Mouse (Mus musculus) monocyte, adult 2 months (primary cell): Measurements from ENCODE around the gene Lhfpl5.
"Not testable (repeated sequence)": the region's sequence is repeated elsewhere in the genome, so short reads cannot be mapped to it uniquely, and the experiment has no call there.

Source experiments
- DNase-seq, 2 experiments: peaks; one replicate each; pipeline ENCODE4 v3.0.0; 2022; ENCODE audit warnings: low spot score in 2 of 2, low read depth in 1 of 2

The Lhfpl5 gene

DNA sequence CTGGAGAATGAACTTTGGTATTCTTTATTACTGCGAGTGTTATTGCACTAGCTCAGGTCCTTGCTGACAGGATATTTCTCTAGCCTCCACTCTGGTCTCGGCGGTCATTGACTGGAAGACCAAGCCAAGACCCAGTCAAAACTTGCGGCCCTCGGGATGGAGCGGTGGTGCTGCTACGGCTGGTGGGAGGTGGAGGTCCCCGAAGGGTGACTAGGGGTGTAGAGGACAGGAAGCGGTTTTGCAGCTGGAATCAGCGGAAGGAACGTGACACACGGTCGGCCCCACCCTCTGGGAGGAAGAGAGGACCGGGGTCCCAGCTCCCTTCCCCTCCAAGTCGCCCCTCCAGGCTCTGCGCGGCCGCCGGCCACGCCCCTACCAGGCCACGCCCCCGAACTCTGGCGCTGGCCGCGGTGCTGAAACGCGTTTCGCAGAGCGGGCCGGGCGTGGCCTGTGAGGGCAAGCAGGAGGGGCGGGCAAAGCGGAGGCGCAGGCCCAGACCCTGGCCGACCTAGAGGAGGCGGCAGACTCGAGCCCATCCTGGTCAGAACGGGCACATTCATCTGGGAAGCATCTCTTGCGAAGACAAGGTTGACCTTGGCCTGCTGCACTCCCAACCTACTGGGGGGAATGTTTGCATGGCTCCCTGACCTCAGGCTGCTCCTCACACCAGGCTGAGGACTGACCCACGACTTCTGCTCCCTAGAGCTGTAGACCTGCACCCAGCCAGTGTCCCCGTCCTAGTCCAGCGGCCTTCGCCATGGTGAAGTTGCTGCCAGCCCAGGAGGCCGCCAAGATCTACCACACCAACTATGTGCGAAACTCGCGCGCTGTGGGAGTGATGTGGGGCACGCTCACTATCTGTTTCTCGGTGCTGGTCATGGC lies at the start of gene Lhfpl5:
Gene Lhfpl5, plus strand, starts transcription at position 398 of the 882 bp plus-strand sequence.
- DNase-seq: no peak

DNA sequence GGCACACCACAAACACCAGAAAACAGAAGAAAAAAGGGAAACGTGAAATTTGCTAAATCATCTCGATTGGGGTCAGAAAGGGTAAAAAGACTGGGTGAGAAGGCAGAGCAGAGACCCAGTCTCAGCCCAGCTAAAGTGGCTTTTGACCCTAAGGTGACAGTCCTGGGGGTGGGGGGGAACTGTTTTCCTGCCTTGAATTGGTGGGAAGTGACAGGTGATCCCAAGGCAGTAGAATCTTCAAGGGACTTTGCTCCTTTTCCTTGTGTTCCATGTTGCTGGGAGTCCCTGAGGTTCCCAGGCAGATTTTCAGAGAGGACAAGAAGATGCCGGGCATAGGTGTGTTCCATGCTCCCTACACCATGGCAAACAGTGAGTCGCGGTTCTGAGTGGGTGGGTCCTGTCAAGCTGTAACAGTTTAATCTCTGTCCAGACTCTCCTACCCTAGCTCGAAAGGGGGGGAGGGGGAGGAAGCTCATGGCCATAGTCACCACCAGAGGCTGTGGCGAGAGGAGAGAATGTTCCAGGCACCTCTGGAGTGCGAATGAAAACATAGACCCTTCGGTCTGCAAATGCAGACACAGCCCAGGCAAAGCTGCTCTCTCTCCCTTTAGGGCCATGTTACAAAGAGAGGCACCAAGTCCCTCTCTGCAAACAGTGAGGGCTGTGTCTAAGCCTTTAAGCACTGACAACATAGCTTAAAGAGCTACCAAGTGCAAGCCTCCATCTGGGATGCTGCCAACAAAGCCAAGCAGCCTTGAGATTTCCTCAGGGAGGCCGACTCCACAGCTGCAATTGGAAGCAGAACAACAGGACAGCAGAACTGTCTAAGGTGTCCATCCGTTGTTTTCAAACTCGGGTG lies 48.0 kb upstream of the Lhfpl5 start:
- no peak for DNase-seq

DNA sequence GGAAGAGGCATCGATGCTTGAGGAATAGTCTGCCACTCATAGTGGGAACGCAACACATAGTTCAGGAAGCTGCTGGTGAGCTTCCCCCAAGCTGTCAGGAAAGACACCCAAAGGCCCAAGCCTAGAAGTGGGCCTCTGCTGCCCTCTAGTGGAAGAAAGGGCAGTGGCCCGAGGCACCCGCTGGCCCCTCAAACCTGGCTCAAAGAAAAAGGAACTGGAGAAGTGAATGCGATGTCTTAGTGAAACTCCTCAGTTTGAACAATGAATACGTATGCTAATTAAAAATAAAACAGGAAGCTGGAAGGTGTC lies 47.4 kb upstream of the Lhfpl5 start:
- DNase-seq: peak; percentile 70 to 78

DNA sequence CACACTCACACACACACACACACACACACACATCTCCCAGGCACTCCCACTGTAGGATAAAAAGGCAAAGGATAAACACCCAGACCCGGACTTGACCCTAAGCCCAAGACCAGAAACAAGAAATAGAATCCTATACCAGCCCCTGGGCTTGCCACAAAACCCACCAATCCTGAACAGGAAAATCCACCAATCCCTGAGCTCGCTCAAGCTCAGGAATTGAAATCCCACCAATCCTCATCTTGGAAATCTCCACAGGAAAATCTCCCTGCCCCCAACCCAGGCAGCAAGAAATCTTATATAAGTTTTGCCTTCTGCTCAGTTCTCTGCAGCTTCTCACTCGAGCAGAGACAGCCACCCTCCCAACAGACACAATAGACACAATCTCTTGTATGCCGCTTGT lies 46.3 kb upstream of the Lhfpl5 start:
- DNase-seq: no peak

DNA sequence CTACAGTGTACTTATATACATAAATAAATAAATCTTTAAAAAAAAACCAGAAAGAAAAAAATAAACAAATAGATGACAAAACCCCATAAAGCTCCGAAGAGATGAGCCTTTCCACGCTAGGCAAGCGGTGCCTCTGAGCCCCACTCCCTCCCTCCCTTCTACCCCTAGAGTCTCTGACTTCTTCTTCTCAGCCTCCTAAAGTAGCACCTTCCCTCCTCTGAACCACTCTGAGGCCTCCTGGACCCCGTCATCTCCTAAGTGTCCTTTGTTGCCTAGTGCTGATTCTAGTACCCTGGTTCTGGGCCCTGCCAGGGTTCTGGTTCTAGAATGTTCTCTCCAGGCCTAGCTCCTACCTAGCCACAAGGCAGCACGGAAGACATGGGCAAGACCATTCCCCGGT lies 44.9 kb upstream of the Lhfpl5 start, which contains the start of gene Armc12:
Gene Armc12, plus strand, starts transcription at position 301 of the 400 bp plus-strand sequence.
- DNase-seq: no peak

DNA sequence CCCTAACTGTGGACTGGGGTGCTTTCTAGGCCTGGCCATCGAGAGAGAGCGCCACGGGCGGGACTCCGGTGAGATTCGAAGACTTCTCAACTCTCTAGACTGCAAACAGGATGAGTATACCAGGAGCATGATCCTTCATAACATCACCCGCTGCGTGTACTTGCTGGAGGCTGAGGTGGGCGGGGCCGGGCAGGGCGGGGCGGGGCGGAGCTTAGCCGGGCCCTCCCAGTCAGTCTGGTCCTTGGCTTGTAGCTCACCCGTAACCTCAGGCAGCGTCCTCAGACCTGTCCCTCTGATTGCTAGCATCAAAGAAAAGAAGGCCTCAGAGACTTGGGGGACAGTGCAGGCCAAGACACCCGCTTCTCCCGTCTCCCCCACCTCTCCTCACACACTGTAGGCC lies 43.5 kb upstream of the Lhfpl5 start:
- no peak for DNase-seq

DNA sequence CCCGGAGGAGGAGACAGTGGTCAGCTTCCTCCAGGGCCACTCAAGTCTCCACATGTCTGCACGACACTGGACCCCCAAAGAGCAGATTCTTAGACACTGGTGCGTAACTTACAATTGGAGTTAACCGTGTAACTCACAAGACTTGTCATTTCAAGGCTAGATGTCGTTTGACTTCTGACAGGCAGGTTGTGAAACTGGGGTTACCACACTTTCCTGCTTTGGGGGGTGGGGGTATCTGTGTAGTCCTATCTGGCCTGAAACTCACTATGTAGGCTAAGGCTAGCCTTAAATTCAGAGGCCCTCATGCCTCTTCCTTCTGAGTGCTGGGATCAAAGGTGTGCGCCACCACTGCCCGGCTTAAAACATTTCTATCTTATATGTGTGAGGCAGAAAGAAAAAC lies 42.9 kb upstream of the Lhfpl5 start:
- no peak for DNase-seq

DNA sequence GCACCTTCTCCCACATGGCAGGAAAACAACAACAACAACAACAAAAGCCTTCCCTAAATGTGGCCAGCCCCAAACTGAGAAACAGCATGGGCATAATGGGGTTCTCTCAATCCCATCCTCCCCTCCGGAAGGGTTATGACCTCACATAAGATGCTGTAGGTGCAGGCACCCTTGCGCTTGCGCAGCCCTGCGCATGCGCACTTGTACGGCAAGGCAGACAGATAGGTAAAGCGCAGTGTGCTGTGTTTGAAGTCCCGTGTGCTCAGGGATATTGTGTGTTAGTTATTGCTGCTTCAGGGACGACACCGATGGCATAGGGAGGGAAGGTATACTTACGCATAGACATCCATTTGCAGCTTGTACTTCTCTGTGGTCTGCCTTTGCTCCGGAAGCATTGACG lies 42.1 kb upstream of the Lhfpl5 start:
- DNase-seq: no peak

DNA sequence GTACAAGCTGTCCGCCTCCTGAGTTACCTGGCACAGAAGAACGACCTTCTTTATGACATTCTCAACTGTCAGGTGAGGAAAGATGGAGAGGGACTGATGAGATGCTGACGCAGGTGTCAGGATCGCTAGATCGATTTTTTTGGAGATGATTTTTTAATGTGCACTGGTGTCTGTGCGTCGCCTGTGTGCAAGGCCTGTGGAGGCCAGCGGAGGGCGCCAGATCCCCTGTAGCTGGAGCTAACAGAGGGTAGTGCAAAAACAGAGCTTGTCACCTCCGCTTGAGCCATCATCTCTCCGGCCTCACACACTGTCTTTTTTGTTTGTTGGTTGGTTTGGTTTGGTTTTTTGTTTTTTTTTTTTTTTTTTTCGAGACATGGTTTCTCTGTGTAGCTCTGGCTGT lies 37.6 kb upstream of the Lhfpl5 start:
- no peak for DNase-seq

DNA sequence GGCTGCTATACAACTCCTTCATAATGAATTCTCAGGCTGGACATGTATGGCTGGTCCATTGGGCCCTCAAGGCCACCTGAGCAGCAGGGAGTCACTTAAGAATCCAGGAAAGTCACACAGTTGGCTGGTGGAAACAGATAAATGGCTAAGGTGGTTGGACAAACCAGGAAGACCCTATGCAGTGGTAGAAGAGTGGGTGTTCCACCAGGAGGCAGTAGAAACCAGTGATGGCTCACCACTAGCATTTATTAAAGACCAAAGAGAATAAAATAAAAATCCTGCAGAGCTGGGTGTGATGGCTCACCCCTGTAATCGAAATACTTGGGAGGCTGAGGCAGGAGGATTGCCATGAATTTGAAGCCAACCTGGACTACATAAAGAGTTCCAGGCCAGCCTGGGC lies 28.5 kb upstream of the Lhfpl5 start:
- no peak for DNase-seq

DNA sequence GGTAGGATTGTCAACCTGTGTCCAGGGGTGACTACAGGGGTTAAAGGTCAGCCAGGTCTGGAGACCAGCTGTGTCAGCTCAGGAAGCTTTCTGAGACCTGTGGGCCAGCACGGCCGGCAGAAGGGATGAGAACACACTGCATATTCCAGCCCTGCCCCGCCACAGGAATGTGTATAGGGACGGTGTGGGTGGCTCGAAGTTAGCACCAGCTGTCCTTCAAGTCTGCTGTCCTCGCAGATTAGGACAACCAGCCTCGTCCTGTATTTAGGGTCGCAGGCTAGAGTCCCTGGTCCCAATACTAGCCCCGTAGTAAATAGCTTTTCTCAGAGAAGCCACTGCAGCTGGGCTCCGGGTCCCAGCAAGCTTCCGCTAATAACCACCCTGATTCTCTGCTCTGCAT lies 26.9 kb upstream of the Lhfpl5 start:
- no peak for DNase-seq

DNA sequence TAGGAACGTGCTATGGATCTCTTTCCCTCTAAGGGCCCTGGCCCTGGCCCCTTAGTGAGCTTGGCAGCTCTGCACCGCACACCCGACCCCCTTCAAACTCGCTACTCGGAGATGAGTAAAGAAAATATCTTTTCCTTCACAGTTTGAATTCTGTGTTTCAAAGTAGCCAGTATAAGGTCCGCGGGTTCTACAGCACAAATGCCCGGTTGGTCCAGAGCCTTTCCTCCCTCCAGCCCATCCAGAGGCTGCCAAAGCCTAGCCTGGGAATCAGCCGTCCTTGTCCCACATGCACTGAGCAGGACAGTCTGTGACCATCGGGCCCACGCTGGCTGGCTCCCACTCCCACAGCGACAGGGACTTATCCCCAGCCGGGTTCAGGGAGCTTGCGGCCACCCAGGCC lies 26.3 kb upstream of the Lhfpl5 start, which contains the start of gene Clpsl2:
Gene Clpsl2, plus strand, starts transcription at position 301 of the 400 bp plus-strand sequence.
- DNase-seq: no peak

DNA sequence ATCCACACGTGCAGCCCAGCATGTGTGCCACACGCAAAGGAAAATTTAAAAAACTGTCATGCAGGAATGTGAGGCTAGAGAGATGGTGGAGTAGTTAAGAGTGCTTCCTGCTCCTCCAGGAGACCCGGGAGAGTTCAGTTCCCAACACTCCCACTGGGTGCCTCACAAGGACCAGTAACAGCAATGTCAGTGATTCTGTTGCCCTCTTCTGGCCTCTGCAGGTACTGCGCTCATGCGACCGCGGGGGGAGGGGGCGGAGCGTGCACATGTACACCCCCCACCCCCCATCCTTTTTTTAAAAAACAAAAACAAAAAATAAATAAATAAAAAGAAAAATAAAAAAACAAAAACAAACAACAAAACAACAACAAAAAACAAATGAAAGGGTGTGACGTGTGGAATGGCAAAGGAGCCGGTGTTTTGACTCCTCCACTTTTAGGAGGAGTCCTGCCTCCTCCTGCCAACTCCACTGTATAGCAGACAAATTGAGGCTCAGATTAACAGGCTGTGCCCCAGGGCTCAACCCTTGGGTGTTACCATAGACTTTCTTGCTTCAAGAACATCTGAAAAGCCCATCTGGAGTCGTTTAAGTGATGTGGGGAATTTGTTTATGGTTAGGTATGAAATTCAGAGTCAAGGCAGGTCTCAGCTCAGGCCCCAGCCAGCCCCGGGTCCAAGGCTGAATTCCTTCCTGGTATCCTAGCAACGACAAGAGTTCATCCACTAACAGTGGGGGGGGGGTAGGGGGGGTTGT lies 22.2 kb upstream of the Lhfpl5 start:
- DNase-seq: peak; percentile 19 to 46

DNA sequence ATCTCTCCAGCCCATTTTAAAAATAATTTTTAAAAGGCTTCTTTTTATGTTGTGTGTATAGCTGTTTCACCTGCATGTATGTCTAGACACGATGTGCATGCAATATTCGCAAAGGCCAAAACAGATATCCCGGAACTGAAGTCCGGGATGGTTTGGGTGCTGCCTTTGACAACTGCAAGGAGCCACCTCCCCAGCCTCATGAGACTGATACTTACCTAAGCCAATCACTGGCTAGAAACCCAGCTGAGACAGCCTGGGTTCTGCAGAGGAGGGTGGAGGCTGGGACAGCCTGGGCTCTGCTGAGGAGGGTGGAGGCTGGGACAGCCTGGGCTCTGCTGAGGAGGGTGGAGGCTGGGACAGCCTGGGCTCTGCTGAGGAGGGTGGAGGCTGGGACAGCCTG lies 21.4 kb upstream of the Lhfpl5 start:
- not testable (repeated sequence) for DNase-seq

DNA sequence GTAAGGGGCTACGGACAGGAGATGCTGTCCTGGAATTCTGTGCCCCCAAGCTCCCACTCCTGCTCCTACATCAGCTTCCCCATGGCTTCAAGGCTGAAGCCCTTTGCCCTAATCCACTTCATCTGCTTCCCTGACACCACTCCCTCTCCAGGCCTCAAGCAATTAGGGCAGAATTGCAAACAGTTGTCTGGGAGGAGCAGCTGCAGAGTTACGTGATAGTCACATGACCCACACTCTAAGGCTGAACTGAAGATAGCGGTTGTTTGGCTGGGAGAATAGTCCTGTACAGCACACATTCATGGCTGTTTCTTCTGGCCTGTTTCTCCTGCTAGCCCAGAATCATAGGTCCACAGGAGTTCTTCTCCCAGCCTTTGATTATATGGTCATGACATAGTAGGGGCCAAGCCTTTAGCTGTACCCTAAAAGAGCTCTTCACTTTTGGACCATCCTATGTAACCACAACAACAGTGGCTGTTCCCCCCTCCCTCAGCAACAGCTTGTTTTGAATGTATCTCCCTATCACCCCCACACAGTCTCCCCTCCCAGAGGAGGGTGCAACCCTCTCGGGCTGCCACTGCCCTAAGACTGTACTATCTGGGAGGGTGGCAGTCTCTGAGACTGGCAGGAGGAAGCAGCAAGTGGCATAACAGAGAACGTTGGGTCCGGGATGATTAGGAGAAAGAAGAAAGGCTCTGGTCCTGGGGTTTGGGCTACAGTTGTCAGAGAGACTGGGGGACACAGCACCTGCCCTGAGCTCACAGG lies 18.6 kb upstream of the Lhfpl5 start:
- DNase-seq: no peak

DNA sequence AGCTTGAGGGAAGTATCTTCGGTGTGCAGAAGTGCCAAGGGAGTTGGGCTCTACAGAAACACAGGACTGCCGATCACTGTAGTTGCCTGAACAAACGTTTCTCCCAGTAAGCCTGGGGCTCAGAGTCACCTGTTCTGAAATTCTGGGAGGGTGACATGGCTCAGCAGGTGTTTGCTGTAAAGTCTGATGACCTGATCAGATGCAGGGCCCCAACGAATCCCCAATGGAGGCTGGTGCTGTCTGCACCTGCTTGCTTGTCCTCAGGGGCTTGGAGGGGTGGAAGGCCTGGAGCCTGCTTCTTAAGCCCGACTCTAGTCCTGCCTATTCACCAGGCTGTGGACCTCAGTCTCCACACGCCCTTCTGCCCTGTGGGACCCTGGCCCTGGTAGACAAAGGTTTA lies 17.7 kb upstream of the Lhfpl5 start:
- no peak for DNase-seq

DNA sequence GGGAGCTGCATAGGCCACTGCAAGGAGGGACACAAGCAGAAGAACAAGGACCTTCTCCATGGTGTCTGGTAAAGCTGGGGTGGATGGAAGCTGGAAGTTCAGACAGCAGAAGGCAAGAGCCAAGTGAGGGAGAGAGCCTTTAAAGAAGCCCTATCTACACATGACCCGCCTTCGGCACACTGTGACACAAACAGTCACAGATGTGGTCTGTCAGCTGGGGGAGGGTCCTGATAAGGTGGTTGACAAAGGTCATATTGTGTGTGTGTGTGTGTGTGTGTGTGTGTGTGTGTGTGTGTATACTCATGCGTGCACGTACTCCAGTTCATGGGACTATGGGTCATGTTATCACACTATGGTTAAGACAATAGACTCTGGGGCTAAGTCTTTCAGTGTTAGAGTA lies 14.8 kb upstream of the Lhfpl5 start, which contains the start of gene Clps:
Gene Clps, minus strand, starts transcription at position 169 of the 400 bp plus-strand sequence.
- no peak for DNase-seq

DNA sequence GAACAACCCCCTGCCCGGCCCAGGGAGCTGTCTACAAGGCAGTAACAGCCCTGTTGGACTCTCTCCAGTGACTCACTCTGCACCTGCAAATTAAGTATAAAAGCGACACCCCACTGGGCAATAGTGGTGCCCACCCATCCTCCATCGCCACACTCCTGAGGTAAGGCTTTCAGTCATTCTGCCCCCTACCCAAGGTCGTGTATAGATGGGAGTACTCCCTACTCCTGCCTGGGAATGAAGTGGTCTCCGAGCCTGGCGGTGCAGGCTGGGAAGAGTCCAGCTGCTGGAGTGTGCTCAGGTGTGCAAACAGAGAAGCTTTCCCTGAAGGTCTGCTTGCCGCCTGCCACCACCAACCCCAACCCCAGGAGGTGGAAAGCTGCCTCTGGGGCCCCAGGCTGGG lies 13.8 kb upstream of the Lhfpl5 start:
- no peak for DNase-seq

DNA sequence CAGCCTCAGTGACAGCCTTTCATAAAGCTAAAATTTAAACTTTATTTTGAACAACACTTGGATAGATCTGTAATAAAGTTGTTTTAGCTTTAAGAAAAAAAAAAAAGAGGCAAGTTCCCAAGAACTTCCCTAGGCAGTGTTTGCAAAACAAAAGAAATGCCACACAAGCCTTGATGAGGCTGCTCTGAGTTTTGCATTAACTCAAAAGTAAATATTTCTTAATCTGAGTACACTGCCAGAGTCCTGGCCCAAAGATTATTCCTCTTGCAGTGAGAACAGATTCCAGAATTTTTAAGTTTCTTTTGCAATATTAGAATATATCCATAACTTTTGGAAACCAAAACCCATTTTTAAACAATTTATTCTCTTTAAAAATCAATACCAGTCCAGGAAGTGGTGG lies 10.3 kb upstream of the Lhfpl5 start:
- DNase-seq: no peak

DNA sequence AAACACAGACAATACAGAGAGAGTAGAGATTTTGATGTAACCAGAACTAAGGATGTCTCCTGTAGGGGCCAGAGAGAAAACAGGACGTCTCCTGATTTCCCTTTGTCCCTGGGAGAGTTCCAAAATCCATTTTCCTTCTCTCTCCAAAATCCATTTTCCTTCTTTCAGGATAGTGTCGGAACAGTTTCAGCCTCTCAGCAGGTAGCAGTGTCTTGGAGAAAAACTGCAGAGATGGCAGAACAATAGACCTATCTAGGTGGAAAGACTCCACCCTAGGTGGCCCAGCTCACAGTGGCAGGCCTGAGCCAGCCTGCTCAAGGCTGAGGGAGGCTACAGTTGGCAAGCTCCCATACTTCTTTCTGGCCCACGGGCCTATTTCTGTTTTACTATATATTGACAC lies 7.9 kb upstream of the Lhfpl5 start:
- DNase-seq: no peak

DNA sequence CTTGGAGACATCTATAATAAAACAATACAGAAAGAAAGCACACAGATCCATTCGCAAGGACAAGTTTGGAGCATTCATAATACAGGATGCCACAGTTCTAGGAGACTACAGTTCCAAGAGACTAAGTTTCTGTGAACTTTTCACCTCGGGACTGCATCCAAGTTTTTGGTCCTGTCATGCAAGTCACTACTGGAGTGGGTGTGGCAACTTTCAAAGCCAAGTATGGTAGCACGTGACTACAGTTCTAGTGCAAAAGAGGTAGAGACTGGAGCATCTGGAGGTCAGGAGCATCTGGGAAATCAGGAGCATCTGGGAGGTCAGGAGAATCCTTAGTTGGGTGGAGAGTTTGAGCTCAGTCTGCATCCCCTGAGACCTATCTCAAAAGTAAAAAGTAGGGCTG lies 3.6 kb upstream of the Lhfpl5 start:
- no peak for DNase-seq
